Mouse (Mus musculus) T-helper 17 cell (primary cell): ENCODE data around the gene Bckdk.
"Not testable (repeated sequence)": the region's sequence is repeated elsewhere in the genome, so short reads cannot be mapped to it uniquely, and the experiment has no call there.

Experiments
- in situ Hi-C, 2 experiments: fragments of 300-600 bp; cut with MboI, MseI; formaldehyde crosslinking; loops; 1 replicate in 1 of 2; 2 replicates in 1 of 2; pipeline ENCODE4 v1.15.1; 2025; ENCODE audit warnings: high pct_unique_total_duplicates in 2 of 2

Bckdk gene

DNA sequence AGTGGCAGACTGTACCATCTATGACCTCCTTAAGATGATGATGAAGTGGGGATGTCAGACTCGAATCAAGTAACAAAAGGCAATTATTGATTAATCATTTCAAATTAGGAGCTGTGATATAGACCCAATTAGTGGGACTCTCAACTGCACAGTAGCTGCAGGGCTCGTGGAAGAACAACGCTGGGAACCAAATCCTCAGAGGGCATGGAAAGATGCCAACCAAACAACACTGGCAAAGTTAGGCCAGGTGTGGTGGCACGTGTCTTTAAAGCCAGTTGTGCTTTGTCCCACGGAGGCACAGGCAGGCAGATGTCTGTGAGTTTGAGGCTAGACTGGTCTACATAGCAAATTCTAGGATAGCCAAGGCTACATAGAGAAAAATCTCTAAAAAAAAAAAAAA is 26.8 kb downstream of the Bckdk start:
- in situ Hi-C loops: no loop called here

DNA sequence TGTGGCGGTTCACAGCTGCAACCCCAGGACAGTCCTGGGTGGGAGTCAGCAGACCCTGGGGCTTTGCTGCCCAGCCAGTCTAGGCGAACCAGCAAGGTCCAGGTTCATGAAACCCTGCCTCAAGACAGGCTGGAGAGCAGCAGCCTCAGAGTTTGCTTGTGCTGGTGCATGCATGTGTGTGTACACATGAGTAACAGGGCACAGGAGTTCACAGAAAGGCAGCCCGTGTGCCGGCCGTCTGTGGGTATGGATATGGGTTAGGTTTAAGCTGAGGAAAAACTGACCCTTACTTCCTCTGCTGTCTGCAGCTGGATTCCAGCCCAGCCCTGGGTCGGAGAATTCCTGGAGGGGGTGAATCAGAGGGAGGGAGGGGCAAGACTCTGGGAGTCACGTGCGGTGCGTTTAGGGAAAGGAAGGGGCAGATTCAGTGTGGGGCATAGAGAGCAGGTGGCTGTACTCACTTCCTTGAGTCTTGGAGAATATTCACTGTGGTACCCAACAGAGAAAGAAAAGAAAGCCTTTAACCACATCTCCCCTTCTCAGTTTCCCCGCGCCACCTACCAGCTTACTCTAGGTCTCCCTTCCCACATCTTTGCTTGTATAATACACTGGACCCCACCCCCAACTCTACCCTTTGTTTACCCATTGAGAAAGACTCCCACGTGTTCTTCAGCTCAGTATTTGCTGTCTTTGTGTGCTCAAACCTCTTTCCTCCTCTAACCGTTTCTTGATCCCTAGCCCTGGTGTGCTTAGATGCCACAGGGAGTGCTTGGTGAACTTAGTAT is 27.7 kb downstream of the Bckdk start:
- in situ Hi-C loops: no loop called here

DNA sequence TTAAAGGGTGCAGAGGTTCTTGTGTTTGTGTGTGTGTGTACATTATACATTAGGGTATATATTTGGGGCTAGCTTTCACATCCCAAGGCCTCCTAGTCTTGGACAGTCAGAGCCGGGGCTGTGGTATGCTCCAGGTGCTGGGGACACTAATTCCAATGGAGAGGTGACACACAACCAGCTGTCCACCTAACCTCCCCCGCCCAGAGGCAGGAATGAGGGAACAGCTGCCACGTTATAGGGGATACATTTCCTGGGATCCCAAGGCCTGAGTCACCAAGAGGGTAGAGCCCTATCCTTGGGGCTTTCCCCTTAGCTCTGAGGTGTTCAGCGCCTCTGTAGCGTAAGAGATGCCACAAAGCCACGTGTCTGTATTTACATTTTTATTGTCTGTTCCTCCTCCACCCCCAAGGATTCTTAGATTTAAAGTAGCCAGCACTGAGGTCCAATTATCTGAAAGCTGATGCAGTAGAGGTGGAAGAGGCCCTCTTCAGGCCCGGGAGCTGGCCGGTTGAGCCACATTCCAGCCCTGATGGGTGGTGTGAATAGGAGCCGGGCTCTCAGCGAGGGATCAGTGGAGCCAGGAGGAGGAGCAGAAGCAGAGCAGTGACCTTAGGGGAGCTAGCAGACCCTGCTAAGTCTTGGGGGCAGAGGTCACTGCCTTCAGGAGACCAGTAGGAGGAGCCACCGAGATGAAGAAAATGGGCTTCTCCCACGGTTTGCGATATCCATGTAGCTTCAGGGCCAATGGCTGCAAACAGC is 28.6 kb downstream of the Bckdk start:
- in situ Hi-C loops: no loop called here

DNA sequence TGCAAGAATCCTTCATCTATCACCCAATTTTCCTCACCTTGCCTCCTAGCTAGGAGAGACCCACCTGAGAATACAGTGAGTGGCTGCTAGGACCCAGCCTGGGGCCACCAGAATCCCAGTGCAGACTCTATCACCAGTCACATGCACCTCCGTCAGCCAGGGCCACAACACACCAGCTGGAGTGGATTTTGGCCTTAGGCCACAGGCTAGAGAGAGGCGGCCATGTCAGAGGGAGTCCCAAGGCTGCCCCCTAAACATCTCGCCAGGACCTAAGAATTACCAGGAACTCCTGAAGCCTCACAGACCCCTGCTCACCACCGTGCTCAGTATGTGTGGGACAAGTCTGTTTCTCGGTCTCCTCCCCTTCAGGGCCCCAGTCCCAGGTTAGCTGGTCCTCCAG is 30.2 kb downstream of the Bckdk start:
- in situ Hi-C loops: no loop called here

DNA sequence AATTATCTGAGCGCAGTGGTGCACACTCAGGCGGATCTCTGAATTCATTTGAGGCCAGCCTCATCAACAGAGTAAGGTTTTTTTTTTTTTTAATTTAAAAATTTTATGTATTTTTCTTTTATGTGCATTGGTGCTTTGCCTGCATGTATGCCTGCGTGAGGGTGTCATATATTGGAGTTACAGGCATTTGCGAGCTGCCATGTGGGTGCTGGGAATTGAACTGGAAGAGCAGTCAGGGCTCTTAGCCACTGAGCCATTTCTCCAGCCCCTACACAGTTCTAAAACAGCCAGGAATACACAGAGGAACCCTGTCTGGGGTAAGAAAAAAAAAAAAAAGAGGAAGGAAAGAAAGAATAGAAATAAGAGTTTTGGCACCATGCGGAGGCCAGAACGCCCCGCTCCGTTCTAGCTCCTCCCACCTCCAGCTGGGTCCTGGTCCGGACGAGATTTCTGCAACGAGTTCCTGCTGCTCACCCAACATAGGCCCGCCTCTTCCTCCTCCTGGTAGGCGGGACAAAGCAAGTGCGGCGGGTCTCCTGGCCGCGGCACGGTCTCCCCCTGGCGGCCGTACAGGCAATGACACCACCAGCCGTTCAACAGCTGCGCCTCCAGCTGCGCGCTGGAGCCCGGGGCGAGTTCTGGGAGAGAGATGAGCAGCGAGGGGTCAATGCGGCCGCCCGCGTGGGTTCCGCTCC is 31.3 kb downstream of the Bckdk start:
- in situ Hi-C loops: no loop called here

DNA sequence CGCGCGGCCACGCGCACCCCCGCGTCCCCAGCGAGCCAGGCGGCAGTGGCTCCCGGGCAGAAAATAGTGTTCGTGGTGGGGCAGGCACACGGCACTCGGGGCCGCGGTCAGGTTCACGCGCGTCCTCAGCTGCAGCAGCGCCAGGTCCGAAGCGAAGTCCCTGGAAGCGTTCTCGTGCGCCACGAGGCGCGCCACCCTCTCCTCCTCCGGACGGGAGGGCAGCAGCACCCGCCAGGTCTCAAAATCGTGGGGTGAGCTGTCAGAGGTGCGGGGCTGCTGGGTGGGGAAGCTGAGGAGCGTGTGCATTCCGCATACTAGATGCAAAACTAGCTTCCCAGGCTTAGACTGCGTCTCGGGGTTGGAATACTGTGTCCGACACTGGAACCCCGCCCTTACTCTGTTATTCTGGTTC is 31.9 kb downstream of the Bckdk start:
- in situ Hi-C loops: no loop called here

DNA sequence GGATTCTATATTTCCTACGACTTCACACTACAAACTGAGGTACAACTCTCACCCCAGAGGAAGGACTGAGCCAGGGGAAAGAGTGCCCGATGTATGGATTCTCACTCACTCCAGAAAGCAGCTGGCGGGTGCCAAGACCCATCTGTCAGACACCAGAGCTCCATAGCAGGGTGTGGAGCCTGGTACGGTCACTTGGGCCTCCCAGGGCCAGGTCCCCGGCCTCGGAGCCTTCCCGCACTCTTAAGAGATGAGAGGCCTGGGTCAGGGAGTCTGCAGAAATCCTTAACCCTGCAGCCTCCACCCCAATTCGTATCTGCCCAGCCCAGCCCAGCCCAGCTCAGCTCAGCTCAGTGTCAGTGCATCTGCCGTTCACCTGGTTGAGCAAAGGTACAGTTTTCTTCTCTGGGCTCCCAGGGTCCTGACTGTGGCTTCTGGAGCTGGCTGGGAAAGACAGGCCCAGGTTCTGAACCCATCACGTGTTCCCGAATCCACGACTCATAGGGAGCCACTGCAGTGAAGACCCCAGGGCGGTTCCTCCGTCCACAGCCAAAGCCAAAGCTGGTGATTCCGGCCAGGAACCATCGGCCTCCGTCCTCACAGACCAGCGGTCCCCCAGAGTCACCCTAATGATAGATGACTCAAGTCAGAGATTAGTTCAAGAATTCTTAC is 32.5 kb downstream of the Bckdk start:
- in situ Hi-C loops: no loop called here

DNA sequence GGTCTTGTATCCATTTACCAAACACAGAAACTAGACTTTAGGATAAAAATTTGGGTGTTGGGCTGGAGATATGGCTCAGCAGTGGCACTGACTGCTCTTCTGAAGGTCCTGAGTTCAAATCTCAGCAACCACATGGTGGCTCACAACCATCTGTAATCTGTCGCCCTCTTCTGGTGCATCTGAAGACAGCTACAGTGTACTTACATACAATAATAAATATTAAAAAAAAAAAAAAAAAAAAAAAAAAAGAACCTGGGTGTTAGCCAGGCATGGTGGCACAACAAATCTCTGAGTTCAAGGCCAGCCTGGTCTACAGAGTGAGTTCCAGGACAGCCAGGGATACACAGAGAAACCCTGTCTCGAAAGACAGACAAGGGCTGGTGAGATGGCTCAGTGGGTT is 38.2 kb downstream of the Bckdk start:
- in situ Hi-C loops: not testable (repeated sequence)

DNA sequence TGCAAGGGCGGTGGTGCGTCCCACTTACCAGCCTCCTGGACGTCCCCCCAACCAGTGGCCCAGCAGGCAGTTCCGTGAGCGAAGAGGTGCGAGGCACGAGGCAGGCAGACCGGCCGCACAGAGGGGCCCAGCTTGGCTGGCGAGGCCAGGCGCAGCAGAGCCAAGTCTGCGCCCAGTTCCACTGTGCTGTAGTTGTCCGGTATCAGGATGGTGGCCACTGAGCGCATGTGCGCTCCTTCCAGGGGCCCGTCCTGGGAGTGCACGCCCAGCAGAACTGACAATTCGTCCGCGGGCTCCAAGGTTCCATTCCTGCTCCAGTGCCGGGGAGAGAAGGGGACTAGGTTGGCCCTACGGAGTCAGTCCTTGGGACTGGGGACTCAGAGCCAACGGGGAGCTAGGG is 40.7 kb downstream of the Bckdk start:
- in situ Hi-C loops: no loop called here

DNA sequence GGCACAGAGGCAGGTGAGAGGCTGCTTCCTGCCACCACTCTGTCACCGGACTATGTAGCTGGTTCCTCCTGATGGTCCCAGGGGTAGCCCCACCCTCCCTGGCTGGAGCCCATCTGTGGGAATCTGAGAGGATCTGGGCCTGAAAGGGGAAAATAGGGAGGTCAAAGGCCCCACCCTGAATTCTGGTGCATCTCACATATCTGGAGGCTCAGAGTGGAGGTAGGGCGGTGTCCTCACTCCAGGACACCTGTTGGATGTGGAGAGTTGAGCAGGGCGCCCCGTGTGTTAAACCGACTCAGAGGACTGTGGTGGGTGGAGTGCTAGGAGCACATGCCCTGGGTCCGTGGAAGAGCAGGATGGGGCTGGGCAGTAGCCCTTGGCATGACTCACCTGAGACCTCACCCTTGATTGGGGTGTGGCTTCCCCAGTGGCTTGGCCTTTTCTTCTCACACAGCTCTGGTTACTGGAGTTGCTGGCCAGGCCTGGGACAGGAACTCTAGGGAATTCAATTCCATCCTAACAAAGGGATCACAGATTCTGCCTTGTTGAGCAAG is 42.7 kb downstream of the Bckdk start, which contains the start of gene Prss36:
Prss36 (minus strand) TSS at position 256 of the 554 bp plus-strand sequence.
- in situ Hi-C loops: no loop called here

DNA sequence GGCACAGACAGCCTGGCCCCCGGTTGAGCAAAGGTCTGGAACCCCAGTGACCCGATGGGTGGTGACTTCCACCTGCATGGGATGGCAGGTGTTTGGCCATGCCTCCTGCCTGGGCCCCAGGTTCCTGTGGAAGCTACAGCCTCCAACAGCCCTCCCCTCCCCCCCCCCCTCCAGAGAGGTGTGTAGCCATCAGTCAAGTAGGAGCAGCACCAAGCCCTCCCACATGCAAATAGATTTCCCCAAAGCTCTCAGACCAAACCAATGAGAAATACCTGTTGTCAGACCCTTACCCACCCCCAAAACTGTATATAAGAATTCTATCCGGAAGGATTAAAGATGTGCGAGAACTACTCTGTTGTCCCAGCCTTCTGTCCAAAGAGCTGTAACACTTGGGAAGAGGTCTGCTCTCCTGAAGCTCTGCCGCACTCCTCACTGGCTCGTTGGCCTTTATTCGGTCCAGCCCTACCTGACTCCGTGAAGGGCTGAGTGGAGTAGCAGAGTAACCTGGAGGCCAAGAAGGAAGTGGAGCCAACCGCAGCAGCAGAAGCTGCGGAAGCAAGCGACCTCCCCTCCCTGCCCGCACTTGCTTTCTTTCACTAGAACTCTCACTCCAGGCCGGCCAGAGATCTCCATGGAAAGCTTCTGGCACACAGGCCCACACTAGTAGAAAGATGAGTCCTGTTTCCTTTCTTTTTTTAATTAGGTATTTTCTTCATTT is 49.1 kb downstream of the Bckdk start:
- in situ Hi-C loops: no loop called here

DNA sequence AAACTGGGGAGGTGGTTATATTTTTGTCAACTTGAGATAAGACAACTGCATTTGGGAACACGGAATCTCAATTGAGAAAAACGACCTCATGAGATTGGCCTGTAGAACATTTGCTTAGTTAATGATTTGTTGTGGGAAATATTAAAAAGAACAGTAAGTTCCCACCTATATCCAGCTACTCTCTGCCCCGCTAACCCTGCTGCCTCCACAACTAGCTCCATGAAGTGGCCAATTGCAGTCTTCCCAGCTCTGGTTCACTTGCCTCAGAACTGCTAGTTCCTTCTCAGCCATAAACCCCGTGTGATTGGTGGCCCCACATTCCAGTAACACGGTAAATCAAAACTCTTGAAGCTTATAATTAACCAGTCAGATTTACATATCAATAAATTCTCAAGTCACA is 55.5 kb downstream of the Bckdk start:
- in situ Hi-C loops: no loop called here
